Mouse (Mus musculus) limb, embryonic 14.5 days (tissue): ENCODE measurements around the gene Tex37. TPM values are rescaled to one million over a fixed set of nuclear protein-coding genes. Genes with fewer than 3 reads are reported as not detected.
A peak's percentile ranks its signal among the peaks of the same experiment; 100 is the strongest.

Experiments
- ATAC-seq: fragments of 200-750 bp; cut with Nextera tagmentation; 2 replicates; pipeline ENCODE4 v1.8.0; 2017; ENCODE audit warnings: low read depth, moderate number of reproducible peaks, moderate TSS enrichment; ENCODE audit not compliant: low FRiP score
- DNase-seq: peaks from one replicate; pipeline ENCODE4 v3.0.0-alpha.2; 2015; ENCODE audit warnings: low spot score
- H3K27ac ChIP-seq: fragments of 300-500 bp; sonication (generic); replicated peaks from 2 replicates; pipeline ENCODE4 v1.5.1; 2014; ENCODE audit warnings: low read depth, mild to moderate bottlenecking, low read length, moderate library complexity, mixed read lengths
- H3K27me3 ChIP-seq: fragments of 300-500 bp; sonication (generic); 2 replicates; pipeline ENCODE4 v1.6.1; 2014; ENCODE audit warnings: low read length, mixed read lengths; ENCODE audit not compliant: control insufficient read depth, insufficient read depth
- H3K36me3 ChIP-seq: fragments of 300-500 bp; sonication (generic); 2 replicates; pipeline ENCODE4 v1.6.1; 2014; ENCODE audit warnings: mild to moderate bottlenecking, low read length, moderate library complexity, mixed read lengths; ENCODE audit not compliant: control insufficient read depth, insufficient read depth
- H3K4me1 ChIP-seq: fragments of 300-500 bp; sonication (generic); 2 replicates; pipeline ENCODE4 v1.6.1; 2014; ENCODE audit warnings: antibody characterized with exemption, low read length, mixed read lengths; ENCODE audit not compliant: control insufficient read depth, insufficient read depth
- H3K4me2 ChIP-seq: fragments of 300-500 bp; sonication (generic); replicated peaks from 2 replicates; pipeline ENCODE4 v1.6.1; 2014; ENCODE audit warnings: low read depth, mild to moderate bottlenecking, low read length, moderate library complexity; ENCODE audit not compliant: severe bottlenecking
- H3K4me3 ChIP-seq: fragments of 300-500 bp; sonication (generic); replicated peaks from 2 replicates; pipeline ENCODE4 v1.5.1; 2014; ENCODE audit warnings: low read length
- H3K9ac ChIP-seq: fragments of 300-500 bp; sonication (generic); 2 replicates; pipeline ENCODE4 v1.6.1; 2014; ENCODE audit warnings: mild to moderate bottlenecking, low read depth, low read length, moderate library complexity; ENCODE audit not compliant: severe bottlenecking
- H3K9me3 ChIP-seq: fragments of 300-500 bp; sonication (generic); 2 replicates; pipeline ENCODE4 v1.6.1; 2016; ENCODE audit warnings: low read length; ENCODE audit not compliant: control insufficient read depth
- POLR2A ChIP-seq: fragments of 200-500 bp; IDR thresholded peaks from 2 replicates; pipeline ENCODE4 v1.8.0; 2012; ENCODE audit warnings: inconsistent platforms, mild to moderate bottlenecking, moderate library complexity, borderline replicate concordance; ENCODE audit not compliant: insufficient read depth, insufficient read length; ENCODE audit errors: extremely low read depth
- WGBS: fragments of 180-500 bp; shearing (Covaris S2); extraction: QIAGEN DNeasy Blood & Tissue Kit; methylation state at CpG from one replicate; pipeline ENCODE4 v1.1.7; 2014; 5-methylcytosine and 5-hydroxymethylcytosine counted together
- polyA plus RNA-seq, 2 experiments: library from polyadenylated mRNA; depleted of rRNA in 1 of 2; stranded (reverse) in 1 of 2; unstranded in 1 of 2; fragments of >200 nt; fragmentation: Nextera tagmentation in 1 of 2; extraction: Ambion mirVana in 1 of 2; gene quantifications; 2 replicates each; pipeline versions ENCODE4 v1.2.1 to v1.2.3; 2012 to 2014

Gene Tex37
- polyA plus RNA-seq (2012; rRNA removed) (not detected in 2 replicates), polyA plus RNA-seq (2014; fragmentation: Nextera tagmentation; extraction: Ambion mirVana) (not detected in 2 replicates)

DNA sequence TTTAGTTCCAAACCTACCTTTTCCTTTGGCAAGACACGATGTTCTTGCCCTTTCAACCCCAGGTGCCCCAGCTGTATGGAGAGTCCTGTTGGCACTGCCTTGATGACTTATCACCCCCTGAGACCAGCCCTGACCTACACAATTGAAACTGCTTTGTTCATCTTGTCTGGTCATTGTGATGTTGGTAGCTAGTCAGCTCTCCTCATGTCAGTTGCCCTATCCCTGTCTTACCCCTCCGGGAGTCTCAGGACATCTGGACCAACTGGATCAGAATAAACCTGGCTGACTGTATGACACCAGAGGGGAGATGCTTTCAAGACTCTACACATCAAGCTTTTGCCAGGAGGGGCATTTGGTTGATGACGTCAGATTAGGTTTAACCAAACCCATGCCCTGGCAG lies at the start of gene Tex37:
Gene Tex37 (minus strand): TSS at position 101 of the 400 bp plus-strand sequence.
- no peak within 1 kb of the TSS for H3K4me2 ChIP-seq
- WGBS: 88% methylated on average over 3 of the region's 3 CpGs
- H3K4me3 ChIP-seq: no peak within 1 kb of the TSS
- ATAC-seq (no peak), DNase-seq (no peak)
- H3K9ac ChIP-seq: no peak within 1 kb of the TSS
- no peak for TF ChIP-seq POLR2A
- no peaks in the 10 kb centered on the region for H3K36me3 ChIP-seq
- H3K27ac ChIP-seq: no peak within 1 kb of the TSS
- 0 out of 2 replicates have a peak, but pooled peaks cover 5% of the 10 kb centered on the region for H3K4me1 ChIP-seq
- no peaks in the 10 kb centered on the region for H3K9me3 ChIP-seq
- no peaks in the 10 kb centered on the region for H3K27me3 ChIP-seq

- ATAC-seq: no peak
These were observed 49.6 kb upstream of the Tex37 start for GRCm38 (mm10) chr6:70968291-70968690.

DNA sequence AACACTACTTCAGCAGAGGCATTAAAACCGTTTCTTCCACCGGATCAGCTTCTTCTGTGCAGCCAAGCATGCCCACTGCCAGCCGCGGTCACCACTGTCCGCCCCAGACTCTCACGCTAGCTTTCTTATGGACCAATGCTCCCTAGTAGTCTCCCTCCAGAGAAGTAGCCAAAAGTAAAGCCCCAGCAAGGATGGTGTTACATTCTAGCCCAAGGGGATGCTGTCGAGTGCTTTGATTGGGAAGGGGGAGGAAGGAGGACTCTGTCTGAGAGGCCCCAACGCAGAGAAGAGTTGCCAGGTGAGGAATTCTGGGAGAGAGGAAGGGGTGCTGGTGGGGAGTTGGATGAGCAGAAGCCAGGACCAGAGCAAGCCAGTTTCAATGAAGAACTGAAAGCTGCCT lies 48.7 kb upstream of the Tex37 start:
- 4% methylated on average over 7 of the region's 8 CpGs for WGBS
- H3K9ac ChIP-seq: peak overlapping the region; percentile 18; the same call in 1 of the 2 replicates
- no peaks in the 10 kb centered on the region; the same call in 1 of the 2 replicates for H3K27me3 ChIP-seq
- no peak overlapping the region for H3K27ac ChIP-seq
- no peaks in the 10 kb centered on the region for H3K9me3 ChIP-seq
- no peaks in the 10 kb centered on the region for H3K36me3 ChIP-seq
- no peak for TF ChIP-seq POLR2A
- ATAC-seq: no peak
- DNase-seq: no peak
- H3K4me3 ChIP-seq: peak overlapping the region; percentile 22
- peak overlapping the region; percentile 45 for H3K4me2 ChIP-seq
- H3K4me1 ChIP-seq: peaks cover 10% of the 10 kb centered on the region

More at GRCm38 (mm10) chr6:70968291-70968690, 49.6 kb upstream of the Tex37 start:
- WGBS: 60% methylated on average over 4 of the region's 4 CpGs
- H3K4me3 ChIP-seq: no peak overlapping the region
- H3K9me3 ChIP-seq: no peaks in the 10 kb centered on the region
- H3K4me1 ChIP-seq: peaks cover 10% of the 10 kb centered on the region
- H3K27ac ChIP-seq: no peak overlapping the region
- no peak for DNase-seq
- H3K4me2 ChIP-seq: no peak overlapping the region
- H3K27me3 ChIP-seq: no peaks in the 10 kb centered on the region; the same call in 1 of the 2 replicates
- no peak overlapping the region for H3K9ac ChIP-seq
- no peaks in the 10 kb centered on the region for H3K36me3 ChIP-seq
- TF ChIP-seq POLR2A: no peak

- TF ChIP-seq POLR2A: no peak
- H3K4me1 ChIP-seq: peaks cover 10% of the 10 kb centered on the region
- ATAC-seq (no peak), DNase-seq (no peak)
- no peaks in the 10 kb centered on the region for H3K36me3 ChIP-seq
- H3K4me3 ChIP-seq: no peak overlapping the region
- 28% methylated on average over 7 of the region's 7 CpGs for whole genome bisulfite sequencing
- H3K9me3 ChIP-seq: no peaks in the 10 kb centered on the region
- no peak overlapping the region for H3K9ac ChIP-seq
- H3K4me2 ChIP-seq: no peak overlapping the region
- H3K27ac ChIP-seq: no peak overlapping the region
- H3K27me3 ChIP-seq: no peaks in the 10 kb centered on the region; the same call in 1 of the 2 replicates
These were observed 47.0 kb upstream of the Tex37 start for GRCm38 (mm10) chr6:70965694-70966093.

GRCm38 (mm10) chr6:70964116-70964830 lies 45.5 kb upstream of the Tex37 start:
- TF ChIP-seq POLR2A: no peak
- Histone ChIP-seq H3K9ac (no peak overlapping the region), H3K4me1 (peaks cover 10% of the 10 kb centered on the region), H3K36me3 (no peaks in the 10 kb centered on the region), H3K4me2 (no peak overlapping the region), H3K9me3 (no peaks in the 10 kb centered on the region), H3K27ac (no peak overlapping the region), H3K27me3 (peaks cover 6% of the 10 kb centered on the region; the same call in 1 of the 2 replicates), H3K4me3 (no peak overlapping the region)
- ATAC-seq (no peak), DNase-seq (no peak)
- 44% methylated on average over 6 of the region's 6 CpGs for whole genome bisulfite sequencing
